Mouse (Mus musculus) gastrocnemius, adult 2 months (tissue): ENCODE measurements around the gene Trabd2b. TPM values are rescaled to one million over a fixed set of nuclear protein-coding genes. Genes with fewer than 3 reads are reported as not detected.
A peak's percentile ranks its signal among the peaks of the same experiment; 100 is the strongest.

Experiments
- DNase-seq: peaks from one replicate; pipeline ENCODE4 v3.0.0; 2022
- H3K27ac ChIP-seq: fragments of 200-600 bp; 2 replicates; pipeline ENCODE4 v1.8.1; 2022; ENCODE audit warnings: mild to moderate bottlenecking
- H3K4me3 ChIP-seq: fragments of 200-600 bp; 2 replicates; pipeline ENCODE4 v1.8.1; 2022; ENCODE audit warnings: mild to moderate bottlenecking, moderate library complexity
- CTCF ChIP-seq: fragments of 200-600 bp; IDR thresholded peaks from 2 replicates; pipeline ENCODE4 v1.8.1; 2022; ENCODE audit warnings: antibody characterized with exemption, mild to moderate bottlenecking, moderate library complexity
- intact Hi-C: fragments of 180-260 bp; cut with DNase I; formaldehyde crosslinking; loops from one replicate; pipeline ENCODE4 v1.15.1; 2025
- total RNA-seq, 2 experiments: library from RNA; stranded (reverse); gene quantifications; 2 replicates each; pipeline ENCODE4 v1.2.3; 2021

The Trabd2b gene
- total RNA-seq, 2 experiments from 2014 or later, result 0.71 to 1.3 TPM

DNA sequence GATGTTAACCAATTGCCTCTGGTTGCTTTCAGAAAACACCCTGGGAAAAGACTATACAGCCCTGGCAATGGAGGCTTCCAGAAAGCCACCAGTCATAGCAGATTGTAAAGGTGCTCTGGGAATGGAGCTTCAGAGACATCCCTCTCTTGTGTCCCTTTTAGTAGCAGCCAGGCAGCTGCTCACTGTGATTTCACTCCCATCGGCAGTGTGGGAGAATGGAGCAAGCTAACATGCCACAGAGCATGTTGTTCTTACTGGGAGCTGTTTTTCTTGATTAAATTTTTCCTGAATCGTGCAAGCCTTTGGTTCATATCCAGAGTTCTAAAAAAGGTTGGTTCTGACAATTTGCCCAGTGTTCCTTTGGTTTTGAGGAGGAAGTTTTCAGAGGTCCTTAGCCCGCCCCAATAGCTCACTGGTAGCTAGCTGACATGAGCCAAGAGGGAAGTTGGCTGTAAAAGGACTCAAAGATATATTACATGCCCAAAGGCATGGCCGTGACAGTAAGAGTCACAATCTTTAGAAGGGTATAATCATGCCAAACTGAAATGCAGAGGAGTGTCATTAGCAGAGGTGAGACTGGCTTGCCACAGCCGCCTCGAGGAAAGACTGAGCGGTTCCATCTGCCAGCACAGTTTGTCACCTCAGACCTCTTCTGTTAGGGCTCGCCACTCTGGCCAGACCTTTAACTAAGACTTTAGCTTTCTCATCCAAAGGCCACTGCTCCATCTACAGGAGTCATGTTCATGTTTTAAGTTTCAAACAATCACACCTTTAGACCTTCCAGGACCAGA lies 141.3 kb downstream of the Trabd2b start:
- intact Hi-C loops, result no loop called here
- no peak for DNase-seq
- TF ChIP-seq CTCF, result no peak
- Histone ChIP-seq H3K27ac (peak overlapping the region; percentile 9; the same call in 1 of the 2 replicates), H3K4me3 (no peak overlapping the region)

DNA sequence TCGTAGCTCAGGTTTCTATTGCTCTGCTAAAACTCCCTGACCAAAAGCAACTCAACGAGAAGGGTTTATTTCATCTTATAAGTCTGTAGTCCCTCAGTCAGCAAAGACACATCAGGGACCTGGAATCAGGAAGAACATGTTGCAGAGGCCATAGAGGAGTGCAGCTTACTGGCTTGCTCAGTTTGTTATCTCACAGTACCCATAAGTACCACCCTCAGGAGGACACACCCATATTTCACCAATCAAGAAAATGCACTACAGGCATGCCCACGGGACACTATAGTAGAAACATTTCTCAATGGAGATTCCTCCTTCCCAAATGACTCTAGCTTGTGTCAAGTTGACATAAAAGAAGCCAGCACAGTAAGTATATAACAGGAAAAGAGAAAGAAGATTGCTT lies 143.0 kb downstream of the Trabd2b start:
- intact Hi-C loops, result no loop called here
- no peak for DNase-seq
- TF ChIP-seq CTCF, result no peak
- H3K27ac ChIP-seq, result no peak overlapping the region
- no peak overlapping the region for H3K4me3 ChIP-seq

DNA sequence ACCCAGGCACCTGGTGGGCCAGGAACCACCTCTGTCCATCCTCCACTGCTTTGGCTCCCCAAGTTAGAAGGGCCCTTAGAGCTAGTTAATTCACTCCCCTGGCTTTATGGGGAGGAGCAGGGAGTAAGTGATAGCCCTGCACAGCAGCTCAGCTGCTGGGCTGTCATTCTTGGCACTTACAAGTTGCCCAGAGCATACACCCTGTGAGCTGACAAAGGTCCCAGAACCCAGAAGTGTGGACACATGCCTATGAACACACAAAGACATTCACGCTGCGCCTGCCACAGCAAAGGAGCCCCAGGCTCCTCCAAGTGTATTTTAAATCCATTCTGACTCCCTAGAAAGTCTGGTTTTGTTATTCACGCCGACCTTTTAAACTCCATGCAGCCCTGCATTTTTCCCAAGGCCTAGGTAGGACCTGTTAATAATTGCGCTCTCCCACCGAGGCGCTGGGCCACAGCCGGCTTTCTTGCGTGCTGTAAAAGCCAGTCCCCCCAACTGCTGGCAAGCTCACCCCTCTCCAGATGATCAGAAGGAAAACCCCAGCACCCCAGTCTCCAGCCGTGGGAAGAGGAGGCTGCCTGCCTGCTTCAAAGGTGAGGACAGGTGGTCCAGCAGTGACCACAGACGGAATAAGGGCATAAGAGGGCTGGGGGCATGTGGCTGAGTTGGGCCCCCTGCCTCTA lies 144.1 kb downstream of the Trabd2b start:
- no peak for DNase-seq
- intact Hi-C loops, result no loop called here
- H3K27ac ChIP-seq, result no peak overlapping the region

DNA sequence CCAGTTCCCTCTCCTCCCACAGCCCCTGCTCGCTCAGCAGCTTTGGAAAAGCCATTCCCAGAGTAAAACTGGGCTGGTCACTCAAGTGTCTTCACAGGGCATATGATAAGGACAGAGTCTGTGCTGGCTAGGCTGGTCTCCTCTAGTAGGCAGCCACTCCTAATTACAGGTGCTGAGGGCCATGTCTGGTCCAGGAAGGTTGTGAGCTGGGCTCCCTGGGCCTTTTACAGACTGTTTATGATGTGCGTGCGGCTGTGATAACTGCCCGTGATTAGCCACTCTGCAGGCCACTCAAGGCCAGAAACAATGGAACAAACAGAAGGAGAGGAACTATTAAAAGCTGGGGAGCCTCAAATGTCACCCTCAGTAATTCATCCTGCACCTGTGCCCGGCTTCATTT lies 150.4 kb downstream of the Trabd2b start:
- DNase-seq, result no peak
- intact Hi-C loops, result no loop called here
- Histone ChIP-seq H3K4me3 (no peak overlapping the region), H3K27ac (no peak overlapping the region)
- no peak for TF ChIP-seq CTCF

More for the DNA sequence above, 144.1 kb downstream of the Trabd2b start:
- TF ChIP-seq CTCF, result no peak
- no peak overlapping the region for H3K4me3 ChIP-seq

DNA sequence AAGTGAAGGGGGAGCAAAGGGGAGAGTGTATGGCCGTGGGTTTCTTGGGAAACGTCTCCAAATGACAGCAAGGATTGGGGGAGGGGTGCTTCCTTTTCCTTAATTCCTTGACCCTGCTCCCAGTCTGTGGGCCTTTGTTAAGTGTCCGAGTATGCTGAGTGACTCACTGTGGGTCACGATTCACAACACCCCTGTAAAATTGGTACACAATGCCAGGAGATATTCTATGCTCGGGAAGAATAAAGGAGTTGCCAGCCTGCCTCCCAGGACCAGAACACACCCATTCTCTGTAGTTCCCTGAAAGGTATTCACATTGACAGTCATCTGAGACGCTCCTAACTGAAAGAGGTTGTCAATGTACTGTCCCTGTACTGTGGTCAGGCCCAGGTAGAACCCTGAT lies 151.2 kb downstream of the Trabd2b start:
- no peak overlapping the region for H3K4me3 ChIP-seq
- no peak for DNase-seq
- no peak for TF ChIP-seq CTCF
- intact Hi-C loops, result no loop called here
- H3K27ac ChIP-seq, result no peak overlapping the region

DNA sequence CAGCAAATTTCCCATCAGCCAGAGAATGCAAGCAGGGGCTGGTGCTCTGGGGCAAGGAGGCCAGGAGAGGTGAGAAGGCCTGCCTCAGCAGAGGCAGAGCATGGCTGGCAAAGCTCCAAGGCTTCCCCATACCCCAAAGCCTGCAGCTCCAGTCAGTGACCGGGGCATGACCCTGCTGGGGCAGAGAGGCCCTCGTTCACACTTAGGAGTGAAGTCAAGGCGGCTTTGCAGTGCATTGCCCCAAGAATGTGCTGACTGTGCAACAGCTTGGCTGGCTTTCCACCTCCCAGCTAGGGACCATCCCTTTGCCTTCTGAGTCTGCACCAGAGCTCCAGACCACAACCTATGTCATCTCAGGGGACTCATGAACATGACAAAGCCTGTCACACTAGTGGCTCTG lies 152.0 kb downstream of the Trabd2b start:
- H3K4me3 ChIP-seq, result no peak overlapping the region
- no peak for DNase-seq
- no peak for TF ChIP-seq CTCF
- intact Hi-C loops, result no loop called here
- no peak overlapping the region for H3K27ac ChIP-seq

DNA sequence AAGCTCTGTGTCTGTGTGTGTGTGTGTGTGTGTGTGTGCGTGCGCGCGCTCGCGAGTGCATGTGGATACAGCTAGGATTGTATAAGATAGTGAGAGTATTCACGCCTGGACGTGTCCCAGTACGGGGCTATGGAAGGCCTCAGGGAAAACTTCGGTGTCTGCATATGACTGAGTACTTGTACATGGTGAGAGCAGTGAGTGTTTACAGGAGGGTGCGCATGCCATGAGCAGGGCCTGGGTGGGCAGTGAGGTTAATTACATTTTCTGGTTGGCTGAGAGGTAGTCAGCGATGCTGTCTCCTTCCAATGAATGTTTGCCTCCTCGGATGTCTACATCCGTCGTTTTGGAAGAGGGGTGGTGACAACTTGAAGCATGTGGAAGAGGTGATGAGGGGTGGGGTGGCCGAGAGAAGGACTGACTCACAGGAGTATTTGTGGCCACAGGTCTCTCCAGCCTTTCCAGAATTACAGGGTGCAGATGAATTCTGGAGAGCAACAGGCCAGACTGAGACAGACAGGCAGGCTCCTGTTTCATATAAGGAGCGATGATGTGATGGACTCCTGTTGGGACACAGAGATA lies 154.2 kb downstream of the Trabd2b start:
- H3K27ac ChIP-seq, result no peak overlapping the region
- no peak for TF ChIP-seq CTCF

DNA sequence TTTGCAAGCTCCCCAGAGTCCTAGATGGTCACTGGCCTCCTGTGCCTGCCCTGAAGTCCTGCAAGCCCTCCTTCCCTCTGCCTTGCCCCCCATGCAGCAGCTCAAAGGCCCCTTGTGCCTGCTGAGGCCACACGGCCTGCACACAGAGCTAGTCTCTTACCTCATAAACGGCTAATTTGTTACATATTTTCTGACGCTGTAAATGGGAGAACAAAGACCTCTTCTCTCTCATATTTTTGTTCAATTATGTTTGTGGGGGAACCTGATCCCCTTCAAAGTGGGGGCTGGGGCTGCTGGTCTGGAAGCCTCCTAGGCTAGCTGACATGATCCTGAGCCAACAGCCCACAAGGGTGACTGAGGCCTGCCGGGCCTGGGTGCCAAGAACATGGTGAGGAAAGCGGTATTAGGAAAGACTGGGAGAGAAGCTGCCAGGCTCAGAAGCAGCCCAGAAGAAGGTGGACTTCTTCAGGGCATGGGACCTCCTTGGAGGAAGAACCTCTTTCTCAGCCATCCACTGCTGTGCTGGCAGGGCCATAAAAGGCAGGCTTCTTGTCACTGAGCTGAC lies 157.7 kb downstream of the Trabd2b start:
- intact Hi-C loops, result no loop called here
- no peak overlapping the region for H3K27ac ChIP-seq
- no peak overlapping the region for H3K4me3 ChIP-seq
- TF ChIP-seq CTCF, result no peak
- no peak for DNase-seq

More for the DNA sequence above, 154.2 kb downstream of the Trabd2b start:
- H3K4me3 ChIP-seq, result no peak overlapping the region
- intact Hi-C loops, result no loop called here
- DNase-seq, result no peak

DNA sequence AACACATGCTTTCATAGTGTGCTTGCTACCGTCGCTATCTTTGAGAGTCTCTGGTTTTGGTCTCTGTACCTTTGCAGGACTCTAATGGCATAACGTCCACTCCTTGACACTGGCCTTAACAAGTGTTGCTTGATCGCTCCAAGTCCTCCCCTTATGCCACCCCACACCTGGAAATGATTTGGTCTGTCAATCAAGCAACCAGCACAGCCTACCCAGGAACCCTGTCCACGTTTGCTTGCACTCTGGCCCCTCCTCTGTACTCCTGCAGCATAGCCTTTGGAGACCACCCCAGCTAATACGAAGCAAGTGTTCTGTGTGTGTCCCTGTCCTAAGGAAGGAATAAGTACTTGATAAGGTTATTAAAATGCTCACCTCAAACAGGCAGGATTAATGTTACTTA lies 161.1 kb downstream of the Trabd2b start:
- no peak for TF ChIP-seq CTCF
- Histone ChIP-seq H3K4me3 (no peak overlapping the region), H3K27ac (no peak overlapping the region)
- intact Hi-C loops, result no loop called here
- DNase-seq, result no peak

DNA sequence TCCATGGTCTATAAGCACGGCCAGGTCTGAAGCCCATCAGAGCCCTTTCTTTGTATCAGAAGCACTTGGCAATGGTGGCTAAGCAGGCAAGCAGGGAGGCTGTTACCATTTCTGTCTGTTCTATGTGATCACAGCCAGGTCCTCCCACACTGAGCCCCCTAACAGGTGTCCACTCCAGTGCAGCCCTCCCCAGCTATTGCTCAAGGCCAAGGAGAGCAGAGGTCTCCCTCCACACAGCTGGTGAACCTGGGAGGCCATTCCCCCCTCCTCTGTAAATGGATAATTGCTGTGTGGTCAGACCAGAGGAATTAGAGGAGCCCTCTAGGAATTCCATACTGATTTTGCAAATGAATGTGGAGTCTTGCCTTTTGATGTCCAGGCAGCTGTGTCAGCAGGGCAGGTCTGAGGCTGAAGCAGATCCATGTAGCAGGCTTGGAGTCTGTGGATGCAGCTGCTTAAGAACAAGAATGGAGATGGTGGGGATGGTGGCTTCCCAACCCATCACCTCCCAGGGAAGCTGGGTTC lies 161.6 kb downstream of the Trabd2b start:
- intact Hi-C loops, result no loop called here
- no peak for TF ChIP-seq CTCF
- no peak overlapping the region for H3K27ac ChIP-seq
- H3K4me3 ChIP-seq, result no peak overlapping the region
- DNase-seq, result no peak

DNA sequence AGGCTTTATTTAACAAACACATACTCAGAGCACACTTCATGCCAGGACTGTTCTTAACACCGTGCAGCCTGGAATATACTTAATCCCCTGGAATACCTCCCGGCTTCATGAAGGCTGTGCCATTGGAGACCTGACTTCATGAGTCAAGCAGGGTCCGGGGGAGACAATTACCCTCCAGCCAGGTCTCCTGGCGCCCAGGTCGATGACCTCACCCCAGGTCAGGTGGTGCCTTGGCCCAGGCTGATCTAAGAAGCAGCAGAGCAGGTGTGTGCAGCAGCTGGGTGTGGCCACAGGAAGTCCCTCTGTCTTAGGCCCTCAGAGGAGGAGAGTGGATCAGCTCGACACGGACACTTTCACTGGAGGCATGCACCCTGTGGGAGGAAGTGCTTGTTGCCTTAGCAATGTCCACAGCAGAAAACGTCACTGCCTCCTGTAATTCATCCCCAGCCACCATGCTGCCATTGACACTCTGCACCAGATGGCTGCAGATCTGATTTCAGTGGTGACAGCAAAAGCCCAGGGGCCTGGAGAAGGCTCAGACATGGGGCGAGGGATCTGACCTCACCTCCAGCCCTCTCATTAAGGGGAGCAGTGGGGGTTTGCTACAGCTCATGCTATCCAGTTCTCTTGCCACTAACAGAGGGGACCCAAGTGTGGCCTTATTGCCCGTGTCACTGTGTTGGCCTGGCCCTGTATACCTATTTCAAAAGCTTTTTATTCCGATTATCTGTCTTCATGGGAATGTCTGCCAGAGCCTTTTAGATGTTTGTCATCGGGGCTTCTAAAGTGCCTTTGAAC lies 171.8 kb downstream of the Trabd2b start:
- H3K27ac ChIP-seq, result peak overlapping the region; percentile 28; the same call in 1 of the 2 replicates
- H3K4me3 ChIP-seq, result no peak overlapping the region
- intact Hi-C loops, result no loop called here
- DNase-seq, result peak; percentile 31
- TF ChIP-seq CTCF, result no peak

DNA sequence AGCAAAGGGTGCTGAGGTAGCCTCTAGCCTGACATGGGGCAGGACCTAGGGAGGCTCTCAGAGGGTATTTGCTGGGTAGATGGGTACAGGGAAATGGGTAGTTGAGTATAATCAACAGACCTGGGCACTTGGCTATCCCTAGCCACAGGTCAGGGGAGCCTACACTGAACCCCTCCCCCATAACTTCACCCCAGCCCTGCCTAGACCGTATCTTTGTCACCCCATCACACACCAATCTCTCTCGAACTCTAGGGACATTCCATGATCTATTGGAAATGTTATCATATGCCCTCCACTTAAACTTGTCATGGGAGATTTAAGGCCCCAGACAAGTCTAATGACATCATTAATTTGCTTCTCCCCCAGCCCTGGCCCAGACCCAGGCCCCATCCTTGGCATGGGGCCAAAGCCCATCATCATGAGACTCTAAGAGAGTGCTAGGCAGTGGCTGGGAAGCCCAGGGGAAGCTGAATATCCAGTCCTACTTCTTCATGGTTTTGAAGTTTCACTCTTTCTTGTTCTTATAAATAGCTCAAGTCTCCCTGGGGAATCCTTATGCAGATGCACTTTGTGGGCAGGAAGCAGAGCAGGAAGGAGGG lies 177.1 kb downstream of the Trabd2b start:
- TF ChIP-seq CTCF, result no peak
- Histone ChIP-seq H3K27ac (no peak overlapping the region), H3K4me3 (no peak overlapping the region)
- intact Hi-C loops, result no loop called here
- DNase-seq, result no peak
